Mouse (Mus musculus) heart, embryonic 15.5 days (tissue): Measurements from ENCODE around the gene Copz1. TPM values are rescaled to one million over a fixed set of nuclear protein-coding genes. Genes with fewer than 3 reads are reported as not detected.

Source experiments
- ATAC-seq: fragments of 200-750 bp; cut with Nextera tagmentation; replicated peaks from 2 replicates; pipeline ENCODE4 v1.8.0; 2017; ENCODE audit warnings: low read depth, moderate TSS enrichment; ENCODE audit not compliant: insufficient number of reproducible peaks, insufficient read depth, low FRiP score
- H3K27ac ChIP-seq: fragments of 300-500 bp; sonication (generic); 2 replicates; pipeline ENCODE4 v1.5.1; 2015; ENCODE audit warnings: mild to moderate bottlenecking, inconsistent platforms
- H3K27me3 ChIP-seq: fragments of 300-500 bp; sonication (generic); 2 replicates; pipeline ENCODE4 v1.6.1; 2015; ENCODE audit warnings: inconsistent platforms
- H3K36me3 ChIP-seq: fragments of 300-500 bp; sonication (generic); 2 replicates; pipeline ENCODE4 v1.6.1; 2015; ENCODE audit warnings: mild to moderate bottlenecking, inconsistent platforms
- H3K4me1 ChIP-seq: fragments of 300-500 bp; sonication (generic); replicated peaks from 2 replicates; pipeline ENCODE4 v1.6.1; 2015; ENCODE audit warnings: inconsistent platforms
- H3K4me2 ChIP-seq: fragments of 300-500 bp; sonication (generic); 2 replicates; pipeline ENCODE4 v1.6.1; 2015; ENCODE audit warnings: inconsistent platforms, mild to moderate bottlenecking, moderate library complexity
- H3K4me3 ChIP-seq: fragments of 300-500 bp; sonication (generic); 2 replicates; pipeline ENCODE4 v1.5.1; 2015; ENCODE audit warnings: mild to moderate bottlenecking, inconsistent platforms
- H3K9ac ChIP-seq: fragments of 300-500 bp; sonication (generic); 2 replicates; pipeline ENCODE4 v1.6.1; 2015; ENCODE audit warnings: mild to moderate bottlenecking, inconsistent platforms
- H3K9me3 ChIP-seq: fragments of 300-500 bp; sonication (generic); replicated peaks from 2 replicates; pipeline ENCODE4 v1.6.1; 2016; ENCODE audit warnings: inconsistent platforms
- WGBS: fragments of 180-500 bp; shearing (Covaris S2); methylation state at CpG from one replicate; pipeline ENCODE4 v1.1.7; 2015; ENCODE audit warnings: mixed read lengths; 5-methylcytosine and 5-hydroxymethylcytosine counted together
- polyA plus RNA-seq: library from polyadenylated mRNA; unstranded; fragments of >200 nt; fragmentation: Nextera tagmentation; extraction: Ambion mirVana; gene quantifications from 2 replicates; pipeline ENCODE4 v1.2.1, GENCODE M21; 2015

Gene Copz1
- polyA plus RNA-seq, 1 experiment from 2014 or later, result 145 TPM

GRCm38 (mm10) chr15:103295851-103296250 is 23.3 kb downstream of the Copz1 start:
- Histone ChIP-seq H3K9ac (no peak overlapping the region), H3K4me3 (no peak overlapping the region), H3K9me3 (no peaks in the 10 kb centered on the region), H3K4me2 (no peak overlapping the region), H3K36me3 (peaks cover 70% of the 10 kb centered on the region), H3K4me1 (peaks cover 17% of the 10 kb centered on the region), H3K27me3 (no peaks in the 10 kb centered on the region), H3K27ac (no peak overlapping the region)
- 35% methylated on average over 5 of the region's 5 CpGs for WGBS
- no peak for ATAC-seq

GRCm38 (mm10) chr15:103297313-103297712 is 24.8 kb downstream of the Copz1 start:
- no peak overlapping the region for H3K4me3 ChIP-seq
- WGBS, result 82% methylated on average over 6 of the region's 6 CpGs
- no peak overlapping the region for H3K9ac ChIP-seq
- H3K36me3 ChIP-seq, result peaks cover 57% of the 10 kb centered on the region
- ATAC-seq, result no peak
- H3K27ac ChIP-seq, result no peak overlapping the region
- H3K4me1 ChIP-seq, result peaks cover 30% of the 10 kb centered on the region
- H3K4me2 ChIP-seq, result no peak overlapping the region
- no peaks in the 10 kb centered on the region for H3K27me3 ChIP-seq
- H3K9me3 ChIP-seq, result no peaks in the 10 kb centered on the region

GRCm38 (mm10) chr15:103298026-103298425 is 25.5 kb downstream of the Copz1 start:
- Histone ChIP-seq H3K4me3 (no peak overlapping the region), H3K27me3 (no peaks in the 10 kb centered on the region), H3K4me2 (no peak overlapping the region), H3K27ac (no peak overlapping the region), H3K36me3 (peaks cover 50% of the 10 kb centered on the region), H3K9ac (no peak overlapping the region), H3K9me3 (no peaks in the 10 kb centered on the region), H3K4me1 (peaks cover 37% of the 10 kb centered on the region)
- WGBS, result 80% methylated on average over 3 of the region's 3 CpGs
- no peak for ATAC-seq

- Histone ChIP-seq H3K27ac (peak overlapping the region; percentile 56), H3K4me3 (no peak overlapping the region), H3K9ac (no peak overlapping the region), H3K27me3 (no peaks in the 10 kb centered on the region), H3K36me3 (peaks cover 40% of the 10 kb centered on the region; the same call in 1 of the 2 replicates), H3K4me1 (peaks cover 45% of the 10 kb centered on the region), H3K9me3 (no peaks in the 10 kb centered on the region), H3K4me2 (no peak overlapping the region)
- no peak for ATAC-seq
- 74% methylated on average over 5 of the region's 5 CpGs for WGBS
These were observed 26.5 kb downstream of the Copz1 start for GRCm38 (mm10) chr15:103298861-103299616.

GRCm38 (mm10) chr15:103299644-103300043 is 27.1 kb downstream of the Copz1 start:
- 58% methylated on average over 8 of the region's 8 CpGs for WGBS
- Histone ChIP-seq H3K27me3 (no peaks in the 10 kb centered on the region), H3K4me3 (peak overlapping the region; percentile 30; the same call in 1 of the 2 replicates), H3K9me3 (no peaks in the 10 kb centered on the region), H3K36me3 (peaks cover 37% of the 10 kb centered on the region; the same call in 1 of the 2 replicates), H3K27ac (peak overlapping the region; percentile 56), H3K4me1 (peaks cover 51% of the 10 kb centered on the region), H3K9ac (0 out of 2 replicates have a peak overlapping the region, but pooled peaks have one; percentile 36), H3K4me2 (peak overlapping the region; percentile 56)
- no peak for ATAC-seq

GRCm38 (mm10) chr15:103300067-103300471 is 27.6 kb downstream of the Copz1 start:
- Histone ChIP-seq H3K27me3 (no peaks in the 10 kb centered on the region), H3K4me1 (peaks cover 52% of the 10 kb centered on the region), H3K27ac (peak overlapping the region; percentile 56), H3K4me2 (peak overlapping the region; percentile 56), H3K9me3 (no peaks in the 10 kb centered on the region), H3K9ac (peak overlapping the region; percentile 36; the same call in 1 of the 2 replicates), H3K36me3 (peaks cover 36% of the 10 kb centered on the region; the same call in 1 of the 2 replicates), H3K4me3 (peak overlapping the region; percentile 30)
- WGBS, result 21% methylated on average over 18 of the region's 18 CpGs
- ATAC-seq, result no peak

GRCm38 (mm10) chr15:103300560-103300959 is 28.0 kb downstream of the Copz1 start:
- Histone ChIP-seq H3K27ac (peak overlapping the region; percentile 56), H3K4me3 (peak overlapping the region; percentile 30), H3K36me3 (peaks cover 36% of the 10 kb centered on the region; the same call in 1 of the 2 replicates), H3K9me3 (no peaks in the 10 kb centered on the region), H3K27me3 (no peaks in the 10 kb centered on the region), H3K4me2 (peak overlapping the region; percentile 56), H3K9ac (0 out of 2 replicates have a peak overlapping the region, but pooled peaks have one; percentile 36), H3K4me1 (peaks cover 53% of the 10 kb centered on the region)
- no peak for ATAC-seq
- 25% methylated on average over 2 of the region's 2 CpGs for WGBS

GRCm38 (mm10) chr15:103301046-103301445 is 28.5 kb downstream of the Copz1 start:
- Histone ChIP-seq H3K36me3 (peaks cover 36% of the 10 kb centered on the region; the same call in 1 of the 2 replicates), H3K4me3 (no peak overlapping the region), H3K27me3 (no peaks in the 10 kb centered on the region), H3K9me3 (no peaks in the 10 kb centered on the region), H3K9ac (no peak overlapping the region), H3K4me1 (peaks cover 57% of the 10 kb centered on the region), H3K4me2 (no peak overlapping the region), H3K27ac (peak overlapping the region; percentile 56)
- ATAC-seq, result no peak
- 55% methylated on average over 2 of the region's 2 CpGs for WGBS

GRCm38 (mm10) chr15:103301547-103302340 is 29.2 kb downstream of the Copz1 start:
- 39% methylated on average over 5 of the region's 5 CpGs for WGBS
- H3K4me2 ChIP-seq, result no peak overlapping the region
- ATAC-seq, result no peak
- no peaks in the 10 kb centered on the region for H3K9me3 ChIP-seq
- no peaks in the 10 kb centered on the region for H3K27me3 ChIP-seq
- peaks cover 29% of the 10 kb centered on the region; the same call in 1 of the 2 replicates for H3K36me3 ChIP-seq
- no peak overlapping the region for H3K9ac ChIP-seq
- peak overlapping the region; percentile 54 for H3K27ac ChIP-seq
- peaks cover 61% of the 10 kb centered on the region for H3K4me1 ChIP-seq
- no peak overlapping the region for H3K4me3 ChIP-seq

- ATAC-seq, result no peak
- H3K4me2 ChIP-seq, result no peak overlapping the region
- peak overlapping the region; percentile 54 for H3K27ac ChIP-seq
- H3K27me3 ChIP-seq, result no peaks in the 10 kb centered on the region
- H3K9ac ChIP-seq, result no peak overlapping the region
- no peaks in the 10 kb centered on the region for H3K9me3 ChIP-seq
- no peak overlapping the region for H3K4me3 ChIP-seq
- 49% methylated on average over 6 of the region's 6 CpGs for WGBS
- peaks cover 22% of the 10 kb centered on the region; the same call in 1 of the 2 replicates for H3K36me3 ChIP-seq
- H3K4me1 ChIP-seq, result peaks cover 67% of the 10 kb centered on the region
These were observed 30.0 kb downstream of the Copz1 start for GRCm38 (mm10) chr15:103302341-103303021.
